Mouse (Mus musculus): ENCODE measurements at regions not wholly inside any gene's neighbourhood (a gene's known extent, or its start where the extent isn't known, plus 50 kb on each side); places are given as distances from the start of the nearest gene placed in this dataset.

- no peak for DNase-seq (ENCODE audit: low read depth)
Observed at GRCm38 (mm10) chr9:11729732-11730131, 825.2 kb upstream of the Cntn5 start.

DNA sequence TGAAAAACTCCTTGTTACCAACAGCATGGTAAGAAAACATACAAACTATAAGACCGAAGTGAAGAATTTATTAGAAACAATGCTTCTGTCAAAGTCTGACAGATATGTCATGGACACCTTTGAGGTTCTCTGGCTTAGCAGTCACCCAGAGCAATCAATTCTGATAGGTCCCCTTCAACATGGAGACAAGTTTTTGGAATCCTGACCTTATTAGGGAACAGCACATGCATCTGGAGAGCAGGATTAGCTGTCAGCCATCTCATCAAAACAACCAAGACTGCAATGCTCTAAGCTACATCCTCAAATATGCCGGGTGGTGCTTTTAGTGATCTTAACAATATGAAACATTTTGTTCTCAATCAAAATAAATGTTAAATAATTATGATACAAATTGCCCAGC, 817.2 kb upstream of the Cntn5 start:
- no peak for DNase-seq (ENCODE audit: low read depth)

DNA sequence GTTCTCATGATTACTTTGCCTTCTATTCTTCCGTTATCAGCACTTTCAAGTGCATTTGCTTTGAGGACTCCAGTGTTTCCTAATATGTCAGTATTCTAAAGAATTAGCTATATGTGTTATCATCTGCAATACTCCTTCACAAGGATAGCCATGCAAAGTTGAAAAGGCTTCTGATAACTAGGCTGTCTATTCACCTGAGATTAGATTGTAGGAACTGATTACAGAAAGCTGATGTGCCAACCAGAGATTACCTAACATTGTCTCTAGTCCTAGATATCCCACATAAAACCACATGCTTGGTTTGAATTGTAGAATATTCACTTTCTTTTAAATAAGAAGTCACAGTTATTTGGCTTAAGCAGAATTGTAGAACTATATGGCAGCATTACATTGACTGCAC, 800.1 kb upstream of the Cntn5 start:
- DNase-seq (ENCODE audit: low read depth): no peak

DNA sequence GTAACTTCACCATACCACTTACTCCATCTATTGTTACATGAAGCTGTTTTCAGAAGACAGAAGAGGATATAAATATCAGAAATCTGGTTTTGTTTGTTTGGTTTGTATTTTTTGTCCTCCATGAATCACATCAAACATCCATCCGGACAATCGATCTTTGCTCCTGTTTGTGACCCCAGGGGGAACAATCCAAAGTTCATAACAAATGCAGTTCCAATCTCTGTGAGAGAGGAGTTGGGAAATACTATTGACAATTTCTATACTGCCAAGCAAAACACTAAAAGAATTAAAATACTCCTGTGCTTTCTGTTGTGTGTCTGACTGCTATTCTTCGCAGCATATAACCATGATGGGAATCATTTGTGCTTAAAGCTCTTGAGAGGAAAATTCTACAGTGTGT, 798.6 kb upstream of the Cntn5 start:
- DNase-seq (ENCODE audit: low read depth): no peak

- no peak for DNase-seq (ENCODE audit: low read depth)
Observed at GRCm38 (mm10) chr9:11693505-11693904, 788.9 kb upstream of the Cntn5 start.

GRCm38 (mm10) chr9:11687101-11687500, 782.5 kb upstream of the Cntn5 start:
- no peak for DNase-seq (ENCODE audit: low read depth)

DNA sequence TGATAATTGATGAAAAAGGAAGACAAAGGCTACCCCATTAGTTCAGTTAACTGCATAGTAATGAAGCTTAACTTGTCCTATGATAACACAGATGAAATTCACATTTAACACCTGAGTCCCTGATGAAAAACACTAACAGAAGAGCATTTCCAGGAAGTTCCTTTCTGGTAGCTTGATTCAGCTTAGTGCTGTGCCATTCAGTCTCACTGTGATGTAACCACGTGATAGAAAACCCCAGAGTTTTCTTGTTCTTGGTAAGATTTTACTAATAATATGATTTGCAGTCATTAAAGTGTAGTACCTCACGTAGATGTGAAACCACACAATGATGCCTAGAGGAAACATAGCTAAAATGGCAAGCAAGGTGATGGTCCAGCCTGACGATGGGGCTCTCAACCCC, 767.4 kb upstream of the Cntn5 start:
- no peak for DNase-seq (ENCODE audit: low read depth)

- DNase-seq (ENCODE audit: low read depth): no peak
Observed at GRCm38 (mm10) chr9:11671243-11671642, 766.7 kb upstream of the Cntn5 start.

DNA sequence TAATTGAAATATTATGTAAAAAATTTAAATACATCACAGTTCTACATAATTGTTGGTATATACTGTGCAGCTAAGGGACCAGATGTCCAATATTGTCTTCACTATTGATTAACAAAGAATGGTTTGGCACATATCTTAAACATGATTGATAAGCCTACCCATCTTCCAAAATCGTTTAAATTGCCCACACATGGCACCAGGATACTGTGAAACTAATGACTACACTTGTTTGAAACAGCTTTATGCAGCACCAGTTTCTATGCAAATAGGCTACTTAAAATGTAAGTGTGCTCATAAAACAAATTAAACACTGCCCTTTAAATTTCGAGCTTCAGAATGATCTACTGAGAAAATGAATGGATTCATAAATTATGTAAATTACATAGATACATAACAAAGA, 724.9 kb upstream of the Cntn5 start:
- no peak for DNase-seq (ENCODE audit: low read depth)

GRCm38 (mm10) chr9:11604381-11604780, 699.8 kb upstream of the Cntn5 start:
- DNase-seq (ENCODE audit: low read depth): peak; percentile 15

DNA sequence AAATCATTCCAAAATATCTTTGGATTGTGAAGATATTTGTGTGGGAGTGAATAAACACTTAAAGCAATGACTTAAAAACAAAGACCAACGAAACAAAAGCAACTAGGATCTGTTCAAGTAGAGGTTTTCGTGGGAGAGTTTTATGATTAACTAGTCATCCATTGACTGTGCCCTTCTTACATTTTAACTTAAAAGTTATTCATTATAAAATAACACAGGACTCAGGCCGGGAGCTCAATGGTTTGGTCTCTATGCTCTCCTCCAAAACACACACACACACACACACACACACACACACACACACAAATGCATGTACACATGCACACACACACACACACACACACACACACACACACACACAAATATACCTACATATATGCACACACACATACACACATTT, 699.3 kb upstream of the Cntn5 start:
- no peak for DNase-seq (ENCODE audit: low read depth)

DNA sequence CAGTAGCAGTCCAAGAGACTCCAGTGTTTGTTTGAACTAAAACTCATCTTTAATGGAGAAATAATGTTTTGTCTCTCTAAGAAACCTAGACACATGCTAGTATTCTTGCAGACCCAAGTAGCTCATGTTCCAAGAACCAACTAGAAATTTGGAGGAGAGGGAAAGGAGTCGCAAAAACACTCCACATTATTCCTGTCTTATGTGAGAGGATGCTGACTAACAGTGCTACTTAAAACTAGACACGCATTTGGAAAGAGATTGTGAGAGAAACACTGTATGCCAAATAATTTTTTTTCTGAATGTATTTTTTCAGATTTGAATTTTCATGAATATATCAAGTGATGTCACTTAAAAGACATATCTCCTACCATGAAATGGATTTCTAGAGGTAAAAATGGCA, 698.3 kb upstream of the Cntn5 start:
- no peak for DNase-seq (ENCODE audit: low read depth)

- DNase-seq (ENCODE audit: low read depth): peak; percentile 53
Observed at GRCm38 (mm10) chr9:11579011-11579410, 674.4 kb upstream of the Cntn5 start.

GRCm38 (mm10) chr9:11562885-11563284, 658.3 kb upstream of the Cntn5 start:
- DNase-seq (ENCODE audit: low read depth): no peak

DNA sequence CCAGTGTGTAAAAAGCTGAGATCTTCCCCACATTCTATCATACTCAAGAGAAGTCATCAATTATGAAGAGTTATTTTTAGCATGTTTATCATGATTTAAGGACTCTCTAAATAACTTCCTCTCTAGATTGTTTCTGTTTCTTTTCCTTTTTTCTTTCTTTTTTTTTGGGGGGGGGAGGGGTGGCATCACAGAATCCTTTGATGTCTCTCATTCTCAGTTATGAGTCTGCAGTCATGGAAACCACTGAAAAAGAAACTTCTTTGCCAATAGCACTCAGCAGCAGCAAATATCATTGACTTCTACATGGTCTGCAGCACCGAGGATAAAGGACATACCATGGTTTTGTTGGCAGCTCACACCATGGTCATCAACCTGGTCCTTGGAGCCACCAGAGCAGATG, 654.8 kb upstream of the Cntn5 start:
- DNase-seq (ENCODE audit: low read depth): peak; percentile 68

DNA sequence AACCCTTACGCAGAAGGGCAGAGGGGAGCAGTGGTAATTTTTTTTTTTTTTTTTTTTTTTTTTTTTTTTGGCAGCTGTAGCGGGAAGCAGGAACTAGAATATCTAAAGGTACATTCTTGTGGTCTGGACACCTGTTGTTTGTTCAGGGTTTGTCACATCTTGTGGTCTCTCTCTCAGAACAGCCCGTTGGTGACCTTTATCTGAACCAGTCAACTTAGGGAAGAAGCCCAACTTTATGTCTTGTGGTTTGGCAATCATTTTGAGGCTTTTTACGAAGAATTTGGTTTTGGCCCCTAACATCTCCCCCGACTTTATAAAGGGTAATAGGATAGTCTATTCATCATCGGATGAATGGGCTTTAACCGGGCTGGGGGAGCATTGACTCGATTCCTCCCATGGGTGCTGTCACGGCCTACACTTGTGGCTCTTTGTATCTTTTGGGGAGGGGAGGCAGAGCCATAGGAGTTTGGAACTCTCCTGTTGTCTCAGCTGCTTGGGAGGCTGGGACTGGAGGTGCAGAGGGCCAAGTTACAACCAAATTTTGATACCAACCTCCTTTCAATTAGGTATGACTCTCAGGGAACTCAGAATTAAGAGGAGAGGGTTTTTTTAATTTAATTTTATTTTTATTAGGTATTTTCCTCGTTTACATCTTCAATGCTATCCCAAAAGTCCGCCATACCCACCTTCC, 609.4 kb upstream of the Cntn5 start:
- DNase-seq (ENCODE audit: low read depth): peak; percentile 68
